Mouse (Mus musculus) kidney, adult 18-20 months (tissue): ENCODE results near the gene Zfp354c.

Experiments
- DNase-seq: peaks from one replicate; pipeline ENCODE4 v3.0.0; 2021

Gene Zfp354c

GRCm38 (mm10) chr11:50827010-50827953, at the start of gene Zfp354c:
Gene Zfp354c (minus strand): TSS chr11:50827724.
- peak; percentile 87 for DNase-seq

- DNase-seq, result peak; percentile 11
These were observed 23.6 kb upstream of the Zfp354c start for GRCm38 (mm10) chr11:50850989-50851601.

GRCm38 (mm10) chr11:50850177-50850735, 22.7 kb upstream of the Zfp354c start, which contains the start of gene Grm6:
Gene Grm6 (plus strand): TSS chr11:50850685.
- DNase-seq, result no peak

- no peak for DNase-seq
These were observed 21.8 kb upstream of the Zfp354c start for GRCm38 (mm10) chr11:50849310-50849709.

GRCm38 (mm10) chr11:50848520-50849137, 21.1 kb upstream of the Zfp354c start:
- no peak for DNase-seq

GRCm38 (mm10) chr11:50847047-50847446, 19.5 kb upstream of the Zfp354c start:
- no peak for DNase-seq

- no peak for DNase-seq
These were observed 18.4 kb upstream of the Zfp354c start for GRCm38 (mm10) chr11:50845951-50846350.

- DNase-seq, result peak; percentile 94
These were observed 13.7 kb upstream of the Zfp354c start, which contains the start of gene Zfp879 for GRCm38 (mm10) chr11:50841023-50841735. Gene Zfp879 (minus strand): TSS chr11:50841552.

GRCm38 (mm10) chr11:50835727-50836126, 8.2 kb upstream of the Zfp354c start:
- DNase-seq, result no peak

GRCm38 (mm10) chr11:50826214-50826613, 1.3 kb downstream of the Zfp354c start:
- peak; percentile 10 for DNase-seq

- DNase-seq, result no peak
These were observed 13.3 kb downstream of the Zfp354c start for GRCm38 (mm10) chr11:50814233-50814632.

- no peak for DNase-seq
These were observed 28.7 kb downstream of the Zfp354c start for GRCm38 (mm10) chr11:50798836-50799235.

- DNase-seq, result no peak
These were observed 29.9 kb downstream of the Zfp354c start for GRCm38 (mm10) chr11:50797674-50798073.

GRCm38 (mm10) chr11:50771006-50771405, 56.5 kb downstream of the Zfp354c start:
- no peak for DNase-seq

- peak; percentile 90 for DNase-seq
These were observed 58.4 kb downstream of the Zfp354c start for GRCm38 (mm10) chr11:50768995-50769749.

GRCm38 (mm10) chr11:50767039-50767438, 60.5 kb downstream of the Zfp354c start:
- DNase-seq, result peak; percentile 37

- DNase-seq, result no peak
These were observed 61.1 kb downstream of the Zfp354c start for GRCm38 (mm10) chr11:50766461-50766860.
